Mouse (Mus musculus): ENCODE measurements at regions not wholly inside any gene's neighbourhood (a gene's known extent, or its start where the extent isn't known, plus 50 kb on each side); places are given as distances from the start of the nearest gene placed in this dataset.

DNA sequence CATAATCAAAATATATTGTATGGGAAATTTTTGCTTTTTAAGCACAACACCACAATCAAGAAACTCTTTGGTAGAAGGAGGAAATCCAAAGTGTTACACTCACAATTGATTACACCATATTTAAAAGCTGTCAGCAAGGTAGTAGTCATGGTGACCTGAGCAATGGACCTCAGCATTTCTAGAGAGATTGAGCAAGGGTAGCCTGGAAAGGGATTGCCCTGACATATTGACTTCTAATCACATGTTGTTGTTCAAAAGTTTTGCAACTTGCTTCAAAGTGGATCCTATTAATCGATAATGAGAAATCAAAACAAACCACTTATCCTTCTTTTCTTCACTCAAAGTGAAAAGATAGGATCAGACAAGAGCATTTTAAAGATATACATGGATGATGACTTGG, 343.9 kb downstream of the Basp1 start:
- TF ChIP-seq POLR2A (IDR thresholded peaks at IDR 0.05; ENCODE audit: low read depth, low read length) (no peak), CTCF (conservative IDR thresholded peaks at IDR 0.05; ENCODE audit: insufficient read depth, insufficient read length, low read depth, low read length) (no peak)
